Mouse (Mus musculus): ENCODE data around the gene E130114P18Rik. TPM values are rescaled to one million over a fixed set of nuclear protein-coding genes. Genes with fewer than 3 reads are reported as not detected.

The E130114P18Rik gene
- total RNA-seq, 1 experiment from 2014 or later, result not detected

DNA sequence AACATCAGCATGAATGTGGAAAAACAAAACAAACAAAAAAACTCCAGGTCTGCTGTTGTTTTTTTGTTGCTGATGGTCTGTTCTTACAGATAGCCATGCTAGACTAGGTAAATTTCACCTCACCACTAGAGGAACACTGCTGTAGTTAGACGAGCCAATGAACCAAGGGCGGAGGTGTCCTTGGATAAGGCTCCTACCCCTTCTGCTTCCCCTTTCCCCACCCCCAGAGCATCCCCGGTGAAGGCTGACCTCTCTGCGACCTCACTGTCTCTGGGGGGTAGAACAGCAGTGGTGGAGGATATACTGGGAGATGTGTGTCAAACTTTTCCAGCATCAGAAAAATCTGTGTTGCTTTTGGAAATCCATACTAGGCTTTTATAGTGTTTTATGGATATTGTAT lies 13.3 kb downstream of the E130114P18Rik start:
- ATAC-seq (ENCODE audit: extremely low read depth, insufficient number of reproducible peaks, low FRiP score, poor library complexity, severe bottlenecking), result no peak

DNA sequence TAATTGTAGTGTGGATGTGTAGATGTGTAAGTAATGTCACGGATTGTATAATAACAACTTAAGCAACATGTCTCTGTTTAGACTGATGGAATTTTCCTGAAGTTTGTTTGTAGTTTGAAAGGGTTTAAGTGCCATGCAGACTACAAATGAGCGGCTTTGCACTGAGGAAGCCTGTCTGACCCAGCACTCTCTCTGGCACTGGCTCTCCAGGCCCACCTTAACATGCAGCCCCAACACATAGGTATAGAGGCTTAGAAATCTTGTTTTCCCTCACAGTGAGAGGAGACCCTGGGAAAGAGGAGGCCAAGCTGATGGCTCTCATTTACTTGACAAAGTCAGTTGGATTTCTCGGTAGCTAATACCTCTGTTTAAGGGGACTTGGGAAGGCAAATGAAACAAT lies 19.2 kb downstream of the E130114P18Rik start:
- no peak for ATAC-seq (ENCODE audit: extremely low read depth, insufficient number of reproducible peaks, low FRiP score, poor library complexity, severe bottlenecking)

DNA sequence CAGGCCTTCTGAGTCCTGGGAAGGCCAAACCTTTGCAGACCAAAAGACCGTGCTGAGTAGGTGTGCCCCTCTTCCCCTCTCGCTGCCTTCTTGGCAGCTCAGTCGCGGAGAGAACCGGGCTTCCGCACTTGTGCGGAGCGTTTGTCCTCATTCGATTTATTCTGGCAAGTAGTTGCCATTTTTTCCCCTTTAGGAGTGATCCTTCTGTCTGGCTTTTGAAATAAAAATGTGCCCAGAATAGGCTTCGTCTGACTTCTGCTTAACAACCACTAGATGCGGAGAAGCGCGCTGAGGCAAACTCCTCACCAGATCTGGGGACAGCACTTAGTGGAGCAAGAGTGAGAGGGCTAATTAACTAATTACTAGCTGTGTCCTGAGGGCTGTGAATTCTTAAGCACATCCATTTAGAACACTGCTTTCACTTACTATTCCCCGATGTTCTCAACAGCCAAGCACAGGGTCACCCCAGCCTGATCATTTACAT lies 19.9 kb downstream of the E130114P18Rik start:
- 0 out of 2 replicates have a peak, but pooled peaks have one; percentile 30 for ATAC-seq (ENCODE audit: extremely low read depth, insufficient number of reproducible peaks, low FRiP score, poor library complexity, severe bottlenecking)

DNA sequence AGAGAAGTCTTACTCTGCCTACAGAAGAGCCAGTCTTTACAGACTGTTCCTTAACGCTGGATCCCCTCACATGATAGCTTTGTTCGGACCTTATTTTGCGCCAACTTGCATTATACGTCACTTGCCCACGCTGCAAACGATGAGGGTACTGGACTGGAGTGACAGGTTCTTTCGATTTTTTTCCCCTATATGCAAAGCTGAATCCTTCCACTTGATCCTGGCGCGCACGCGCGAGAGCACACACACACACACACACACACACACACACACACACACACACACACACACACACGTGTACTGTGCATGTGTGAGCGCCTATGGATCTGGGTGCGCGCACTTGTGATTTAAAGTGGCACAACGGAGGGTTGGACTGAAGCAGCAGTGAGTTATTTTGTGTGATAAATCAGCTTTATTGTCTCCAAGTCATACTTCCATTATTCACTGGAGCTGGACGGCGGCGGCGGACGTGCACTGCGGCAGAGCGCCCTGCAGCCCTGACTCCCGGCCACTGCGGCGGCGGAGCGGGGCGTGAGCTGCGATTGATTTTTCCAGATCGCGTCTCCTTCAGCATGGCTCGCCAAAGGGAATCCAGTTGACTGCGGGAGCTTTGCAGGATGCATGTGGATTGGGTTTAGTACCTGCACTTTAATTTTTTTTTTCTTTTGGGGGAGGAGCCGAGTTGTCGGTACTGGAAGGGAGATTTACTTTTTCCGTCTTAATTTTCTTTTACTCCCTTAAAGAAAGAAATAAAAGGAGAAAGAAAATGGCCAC lies 20.5 kb downstream of the E130114P18Rik start:
- ATAC-seq (ENCODE audit: extremely low read depth, insufficient number of reproducible peaks, low FRiP score, poor library complexity, severe bottlenecking), result peak; percentile 22; the same call in 1 of the 2 replicates

DNA sequence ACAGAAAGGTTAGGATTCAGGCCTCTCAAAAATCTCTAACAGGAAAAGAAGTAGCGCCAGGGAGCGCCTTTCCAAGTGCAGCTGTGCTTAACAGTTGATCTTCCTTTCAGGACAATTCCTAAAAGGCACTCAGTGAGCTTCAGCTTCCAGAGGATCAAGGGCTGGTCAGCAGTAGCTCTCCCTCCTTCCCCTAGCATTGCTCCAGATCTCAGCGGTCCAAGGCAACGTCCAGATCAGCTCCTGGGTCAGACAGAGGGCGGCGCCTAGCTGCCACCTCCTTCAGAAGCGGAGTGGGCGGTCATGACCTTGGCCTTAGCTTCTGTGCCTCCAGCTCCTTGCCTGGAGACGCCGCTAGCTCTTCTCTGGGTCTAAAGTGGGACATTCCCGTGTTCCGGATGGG lies 23.6 kb downstream of the E130114P18Rik start:
- no peak for ATAC-seq (ENCODE audit: extremely low read depth, insufficient number of reproducible peaks, low FRiP score, poor library complexity, severe bottlenecking)

DNA sequence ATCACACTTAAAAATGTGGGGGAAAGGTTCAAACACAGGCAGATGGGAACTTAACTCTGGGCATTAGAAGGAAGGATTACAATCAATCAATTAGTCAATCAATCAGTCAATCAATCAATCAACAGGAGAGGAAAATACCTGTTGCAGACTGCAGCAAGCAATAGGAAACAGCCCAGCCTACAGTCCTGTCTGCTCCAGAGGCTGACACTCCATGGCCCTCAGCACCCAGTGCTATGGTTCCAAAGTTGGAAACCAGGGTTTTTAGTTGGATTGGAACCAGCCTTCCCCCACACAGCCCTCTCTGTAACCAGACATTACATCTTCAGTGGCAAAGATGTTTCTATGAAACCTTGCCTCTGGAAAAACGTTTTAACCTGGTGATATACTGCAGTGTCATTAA lies 24.4 kb downstream of the E130114P18Rik start:
- ATAC-seq (ENCODE audit: extremely low read depth, insufficient number of reproducible peaks, low FRiP score, poor library complexity, severe bottlenecking), result no peak

DNA sequence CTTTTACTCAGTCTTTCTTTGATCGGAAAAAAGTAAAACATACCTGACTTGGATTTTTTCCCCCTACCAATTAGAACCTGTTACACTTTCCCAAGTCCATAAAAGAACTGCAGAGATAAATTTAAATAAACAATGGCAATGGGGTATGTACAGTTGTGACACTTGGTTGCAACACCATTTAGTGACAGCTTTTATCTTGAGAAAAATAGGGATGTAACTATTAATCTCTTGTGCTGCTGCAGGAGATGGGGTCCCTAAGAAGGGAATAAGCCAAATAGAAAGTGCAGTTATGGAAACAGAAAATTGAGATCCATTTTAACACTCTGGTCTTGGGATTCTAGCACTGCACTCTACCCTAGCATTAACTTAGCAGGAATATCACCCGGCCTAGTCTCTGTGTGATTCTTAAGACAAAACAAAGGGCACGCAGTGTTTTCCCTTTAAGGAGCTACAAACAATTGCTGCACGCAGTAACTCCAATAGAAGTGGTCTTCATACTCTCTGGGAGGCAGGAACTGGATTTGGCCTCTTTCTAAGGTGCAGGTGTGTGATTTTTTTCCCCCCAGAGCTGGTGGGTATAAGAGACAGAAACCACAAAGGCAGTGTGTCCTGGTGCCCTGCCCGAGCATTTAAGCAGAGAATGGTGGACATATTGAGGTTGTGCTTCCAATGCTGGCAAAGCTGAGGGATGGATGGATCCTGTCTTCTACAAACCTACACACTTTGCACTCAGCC lies 25.4 kb downstream of the E130114P18Rik start:
- no peak for ATAC-seq (ENCODE audit: extremely low read depth, insufficient number of reproducible peaks, low FRiP score, poor library complexity, severe bottlenecking)

DNA sequence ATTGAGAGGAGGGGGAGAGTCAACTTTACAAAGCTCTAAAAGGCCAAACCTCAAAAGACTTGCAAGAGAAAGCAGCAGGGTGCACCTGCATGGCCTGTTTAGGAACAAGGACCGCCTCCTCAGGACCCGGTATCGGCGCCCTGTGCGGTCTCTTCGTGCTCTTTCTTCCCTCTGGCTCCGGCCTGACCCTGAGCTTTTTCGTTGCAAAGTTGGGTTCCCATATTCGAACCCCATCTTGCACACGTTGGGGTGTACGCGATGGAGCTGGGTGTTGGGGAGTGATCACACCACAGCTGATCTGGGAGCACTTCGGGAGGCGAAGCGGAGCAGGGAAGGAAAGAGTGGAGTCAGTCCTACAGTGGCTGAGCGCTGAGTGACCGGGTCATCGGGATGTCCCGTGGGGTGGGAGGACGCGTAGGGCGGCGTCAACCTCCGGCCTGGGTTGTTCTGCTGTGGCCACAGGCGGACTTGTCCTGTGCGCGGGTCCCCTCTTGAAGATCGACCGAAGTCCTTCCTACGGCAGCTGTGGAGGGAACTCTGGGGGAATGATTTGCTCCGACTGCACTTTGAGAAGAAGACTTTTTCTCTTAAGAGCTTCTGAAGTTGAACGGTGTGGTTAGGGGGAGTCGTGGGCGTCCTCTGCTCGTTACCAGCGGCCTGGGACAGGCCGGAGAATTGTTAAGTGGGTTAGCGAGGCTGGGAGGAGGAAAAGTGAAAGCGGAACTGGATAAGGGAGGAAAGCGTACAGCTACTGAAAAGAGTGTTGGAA lies 26.2 kb downstream of the E130114P18Rik start:
- peak; percentile 37 for ATAC-seq (ENCODE audit: extremely low read depth, insufficient number of reproducible peaks, low FRiP score, poor library complexity, severe bottlenecking)

DNA sequence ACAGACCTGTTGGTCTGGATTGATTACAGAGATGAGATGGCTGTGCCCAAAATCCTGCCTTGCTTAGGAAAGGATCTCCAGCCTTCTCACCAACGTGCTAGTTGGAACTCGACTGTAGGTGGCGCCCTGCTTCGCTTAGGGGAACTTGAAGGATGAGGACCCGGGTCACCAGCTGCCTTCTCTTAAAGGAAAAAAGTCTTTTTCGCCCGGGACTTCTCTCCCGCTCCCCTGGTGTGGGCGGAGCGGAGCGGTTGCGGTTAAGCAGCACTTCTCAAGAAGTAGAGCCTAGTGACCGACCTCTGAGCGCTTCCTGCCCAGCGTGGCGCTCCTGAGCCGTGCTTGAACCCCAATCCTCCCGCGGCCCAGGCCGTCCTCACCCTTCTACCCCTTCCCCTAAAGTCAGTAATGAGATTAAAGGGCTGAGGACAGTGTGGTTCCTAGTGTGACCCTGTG lies 26.8 kb downstream of the E130114P18Rik start:
- ATAC-seq (ENCODE audit: extremely low read depth, insufficient number of reproducible peaks, low FRiP score, poor library complexity, severe bottlenecking), result peak; percentile 87

DNA sequence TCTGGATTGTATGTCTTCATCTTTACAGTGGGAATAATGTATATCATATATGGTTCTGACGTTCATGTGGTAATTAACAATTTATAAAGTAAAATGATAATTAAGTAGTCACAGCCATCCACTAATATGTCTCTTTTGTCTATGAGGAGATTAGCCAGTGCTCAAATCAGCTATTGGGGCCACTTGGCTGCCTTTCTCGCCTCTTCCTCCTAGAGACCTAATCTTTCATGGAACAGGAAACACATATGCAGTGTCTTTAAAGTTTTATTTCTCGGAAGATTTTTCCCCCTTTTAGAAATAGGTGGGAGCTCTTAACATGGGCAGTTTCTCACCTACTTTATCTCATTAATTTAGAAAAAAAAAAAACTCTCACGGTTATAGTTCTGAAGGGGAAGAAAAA lies 27.5 kb downstream of the E130114P18Rik start:
- no peak for ATAC-seq (ENCODE audit: extremely low read depth, insufficient number of reproducible peaks, low FRiP score, poor library complexity, severe bottlenecking)

DNA sequence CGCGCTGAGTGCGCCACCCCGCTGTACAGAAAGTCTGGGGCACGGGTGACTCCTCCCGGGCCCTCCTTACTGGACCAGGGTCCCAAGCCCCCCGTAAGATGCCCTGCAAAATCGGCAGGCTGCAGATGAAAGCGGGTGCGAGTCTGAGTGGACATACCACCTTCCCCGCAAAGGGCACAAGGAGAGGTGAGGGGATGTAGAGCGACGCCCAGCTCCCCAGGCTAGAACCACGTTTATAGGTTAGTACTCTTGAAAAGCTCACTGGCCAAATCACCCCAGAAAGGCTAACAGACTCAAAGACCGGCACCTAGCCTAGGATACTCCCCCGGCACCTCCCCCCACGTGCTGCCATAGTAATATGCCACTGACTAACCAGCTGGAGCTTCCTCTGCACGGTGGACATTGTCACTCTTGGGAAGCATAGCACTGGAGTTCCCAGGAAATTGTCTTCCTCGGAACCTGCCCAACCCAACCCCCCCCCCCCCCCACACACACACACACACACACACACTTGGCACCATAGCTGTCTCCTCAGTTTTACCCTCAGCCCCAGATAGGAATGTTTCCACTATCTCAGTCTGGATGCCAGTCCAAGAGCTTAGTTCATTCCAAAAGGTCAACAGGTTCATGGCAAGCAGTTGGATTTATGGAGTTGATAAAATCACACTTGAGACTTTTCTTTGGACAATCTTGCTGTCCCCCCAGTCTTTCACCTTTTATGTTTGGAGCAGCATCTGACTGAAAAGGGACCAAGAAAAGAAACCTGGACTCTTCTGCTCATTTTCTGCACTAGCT lies 31.6 kb downstream of the E130114P18Rik start:
- no peak for ATAC-seq (ENCODE audit: extremely low read depth, insufficient number of reproducible peaks, low FRiP score, poor library complexity, severe bottlenecking)

DNA sequence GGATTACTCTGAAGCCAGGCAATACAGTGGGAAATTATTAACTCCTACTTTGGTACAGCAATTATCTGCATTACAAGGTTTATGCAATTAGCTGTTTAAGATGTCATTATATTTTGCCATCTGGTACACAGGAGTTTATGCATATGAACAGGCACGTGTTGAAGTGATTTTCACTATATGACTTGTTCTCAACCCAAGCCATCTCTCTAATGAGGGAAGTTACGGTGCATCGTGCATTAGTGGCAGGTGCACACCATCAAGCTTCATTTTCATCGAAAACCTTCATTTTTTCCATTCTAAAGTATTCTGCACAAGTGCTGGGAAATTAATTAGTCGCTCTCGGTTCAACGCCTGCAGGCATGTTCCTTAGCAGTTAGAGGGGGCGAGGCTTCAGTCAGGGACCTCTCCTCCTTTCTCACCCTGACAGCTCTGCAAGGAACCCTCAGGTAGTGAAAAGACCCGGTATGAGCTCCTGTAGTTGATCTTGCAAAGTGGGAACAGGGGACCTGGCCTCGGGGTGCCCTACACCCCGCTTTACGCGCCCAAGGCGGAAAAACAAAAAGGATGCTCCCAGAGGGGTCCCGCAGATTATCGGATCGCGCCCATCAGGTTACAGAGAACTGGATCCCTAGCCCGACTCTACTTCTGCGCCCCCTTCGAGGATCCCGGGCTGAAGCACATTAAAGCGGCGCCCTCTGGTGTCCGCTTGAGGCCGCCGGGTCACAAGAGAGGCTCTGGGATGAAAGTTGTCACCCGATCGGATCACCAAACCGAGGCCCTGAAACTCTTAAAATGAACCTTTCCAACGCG lies 32.4 kb downstream of the E130114P18Rik start:
- peak; percentile 55; the same call in 1 of the 2 replicates for ATAC-seq (ENCODE audit: extremely low read depth, insufficient number of reproducible peaks, low FRiP score, poor library complexity, severe bottlenecking)

DNA sequence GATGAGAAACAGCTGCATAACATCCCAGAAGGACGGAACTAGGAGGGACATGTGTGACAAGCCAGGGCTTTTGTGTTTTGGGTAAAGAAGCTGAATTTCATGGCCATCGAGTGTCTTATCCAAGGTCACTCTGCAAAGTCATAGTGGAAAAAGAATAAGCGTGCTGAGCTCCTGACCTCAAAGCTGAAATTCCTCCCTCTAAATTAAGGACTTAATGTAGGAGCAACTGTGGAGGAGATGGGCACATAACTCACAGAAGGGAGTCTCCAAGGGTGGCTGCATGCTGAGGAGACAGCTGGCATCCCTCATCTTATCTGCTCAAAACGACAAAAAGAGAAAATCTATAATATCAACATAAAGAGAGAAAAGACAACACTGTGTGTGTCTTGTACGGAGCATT lies 33.9 kb downstream of the E130114P18Rik start:
- no peak for ATAC-seq (ENCODE audit: extremely low read depth, insufficient number of reproducible peaks, low FRiP score, poor library complexity, severe bottlenecking)

DNA sequence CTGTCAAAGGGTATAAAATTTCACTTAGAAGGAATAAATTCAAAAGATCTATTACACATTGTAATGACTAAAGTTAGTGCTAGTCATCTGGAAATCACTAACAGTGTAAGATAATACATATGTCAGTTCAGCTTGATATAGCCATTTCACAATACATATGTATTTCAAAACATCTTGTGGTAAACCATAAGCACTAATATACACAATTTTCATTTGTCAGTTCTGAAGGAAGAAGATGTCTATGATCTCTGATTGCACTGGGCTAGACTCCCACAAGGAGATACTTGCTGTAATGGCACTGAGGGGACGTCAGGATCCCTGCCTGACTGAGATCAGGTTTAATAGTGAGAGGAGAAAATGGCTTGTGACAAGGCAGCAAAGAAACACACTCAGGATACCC lies 44.5 kb downstream of the E130114P18Rik start:
- ATAC-seq (ENCODE audit: extremely low read depth, insufficient number of reproducible peaks, low FRiP score, poor library complexity, severe bottlenecking), result no peak

DNA sequence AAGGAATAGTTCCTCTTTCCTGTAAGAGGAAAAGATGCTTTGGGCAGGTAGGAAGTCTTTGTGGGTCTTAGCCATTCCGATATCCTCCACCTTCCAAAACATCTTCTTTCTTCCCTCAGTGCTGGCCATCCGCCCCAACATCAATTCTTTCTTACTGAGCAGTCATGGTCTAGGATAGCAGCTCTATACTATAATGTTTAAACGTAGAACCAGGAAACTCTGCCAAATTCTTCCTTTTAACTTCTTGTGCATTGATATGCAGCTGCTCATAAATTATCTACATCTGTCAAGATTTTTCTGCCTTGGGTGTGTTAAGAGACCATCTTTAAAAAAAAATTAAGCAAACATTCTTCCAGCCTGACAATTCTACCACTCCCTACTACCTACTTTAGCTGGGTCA lies 47.5 kb downstream of the E130114P18Rik start:
- no peak for ATAC-seq (ENCODE audit: extremely low read depth, insufficient number of reproducible peaks, low FRiP score, poor library complexity, severe bottlenecking)

DNA sequence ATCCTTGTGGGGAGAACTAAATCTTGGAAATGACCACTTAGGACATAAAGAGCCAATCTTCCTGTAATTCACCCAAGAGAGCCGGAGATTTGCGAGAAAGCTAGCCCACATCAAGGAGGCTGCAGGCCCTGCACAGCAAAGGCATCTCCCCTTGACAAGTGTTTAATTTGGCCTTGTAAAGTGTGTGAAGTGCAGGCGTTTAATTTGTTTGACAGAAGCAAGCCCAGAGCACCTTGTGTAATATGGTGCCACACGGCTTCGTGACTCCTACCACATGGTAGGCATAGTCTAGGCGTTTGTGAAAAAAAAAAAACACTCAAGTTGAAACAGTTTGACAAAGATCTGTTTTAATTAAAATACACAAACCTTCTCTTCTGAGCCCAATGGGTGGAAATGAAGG lies 47.9 kb downstream of the E130114P18Rik start:
- no peak for ATAC-seq (ENCODE audit: extremely low read depth, insufficient number of reproducible peaks, low FRiP score, poor library complexity, severe bottlenecking)

DNA sequence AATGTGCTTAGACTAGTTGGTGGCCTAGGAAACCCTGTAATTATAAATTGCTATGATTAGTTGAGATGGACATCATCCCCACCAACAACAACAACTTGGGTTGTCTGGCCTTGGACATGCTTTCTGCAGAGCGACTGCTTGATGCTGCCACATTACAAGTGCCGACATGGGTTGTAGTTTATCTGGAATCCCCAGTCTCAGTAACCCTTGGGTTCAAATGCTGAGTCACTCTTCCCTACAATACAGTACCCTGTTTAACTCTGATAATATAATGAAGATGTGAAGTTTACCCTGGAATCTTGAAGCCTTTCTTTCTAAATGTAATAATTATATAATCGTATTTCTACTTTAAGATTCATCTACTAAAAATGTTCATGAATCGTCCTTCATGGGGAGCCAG lies 49.4 kb downstream of the E130114P18Rik start:
- no peak for ATAC-seq (ENCODE audit: extremely low read depth, insufficient number of reproducible peaks, low FRiP score, poor library complexity, severe bottlenecking)

DNA sequence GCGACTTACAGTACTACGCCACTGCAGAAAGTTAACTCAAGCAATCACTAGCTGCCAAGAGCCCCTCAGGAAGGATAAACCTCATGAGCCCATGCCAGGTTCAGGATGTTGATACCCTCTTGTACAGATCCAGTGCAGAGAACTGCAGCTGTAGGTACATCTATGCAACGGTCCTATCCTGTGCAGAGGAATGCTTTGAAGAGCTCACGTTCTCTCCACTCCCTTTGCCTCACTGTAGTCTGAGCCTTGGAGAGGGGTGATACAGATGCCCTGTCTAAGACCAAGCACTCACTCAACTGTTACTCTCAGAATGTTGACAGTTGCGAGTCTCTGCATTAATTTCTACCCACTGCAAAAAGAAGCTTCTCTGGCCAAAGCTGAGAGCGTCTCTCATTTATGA lies 54.5 kb downstream of the E130114P18Rik start:
- ATAC-seq (ENCODE audit: extremely low read depth, insufficient number of reproducible peaks, low FRiP score, poor library complexity, severe bottlenecking), result no peak
